Mouse (Mus musculus) urinary bladder, postnatal 14 days (tissue): ENCODE measurements around the gene Lsm2.
A peak's percentile ranks its signal among the peaks of the same experiment; 100 is the strongest.
"Not testable (repeated sequence)": the region's sequence is repeated elsewhere in the genome, so short reads cannot be mapped to it uniquely, and the experiment has no call there.

Source experiments
- DNase-seq: peaks from one replicate; pipeline ENCODE4 v3.0.0; 2021; ENCODE audit warnings: low spot score

Gene Lsm2

GRCm38 (mm10) chr17:34957291-34957690 lies 24.4 kb upstream of the Lsm2 start:
- not testable (repeated sequence) for DNase-seq

GRCm38 (mm10) chr17:34957966-34958365 lies 23.7 kb upstream of the Lsm2 start:
- not testable (repeated sequence) for DNase-seq

GRCm38 (mm10) chr17:34958734-34959129 lies 22.9 kb upstream of the Lsm2 start:
- not testable (repeated sequence) for DNase-seq

GRCm38 (mm10) chr17:34959130-34959778 lies 22.4 kb upstream of the Lsm2 start, which contains the start of gene Hspa1b:
Gene Hspa1b, minus strand, starts transcription at chr17:34959238.
- DNase-seq: peak; percentile 85

- DNase-seq: peak; percentile 68
Observed at GRCm38 (mm10) chr17:34959881-34960515, 21.7 kb upstream of the Lsm2 start.

GRCm38 (mm10) chr17:34960702-34961493 lies 20.8 kb upstream of the Lsm2 start:
- DNase-seq: peak; percentile 58

- DNase-seq: no peak
Observed at GRCm38 (mm10) chr17:34962125-34962524, 19.5 kb upstream of the Lsm2 start.

- no peak for DNase-seq
Observed at GRCm38 (mm10) chr17:34962841-34963240, 18.8 kb upstream of the Lsm2 start.

- peak; percentile 56 for DNase-seq
Observed at GRCm38 (mm10) chr17:34964640-34965049, 17.0 kb upstream of the Lsm2 start.

- no peak for DNase-seq
Observed at GRCm38 (mm10) chr17:34965627-34966026, 16.0 kb upstream of the Lsm2 start.

- DNase-seq: not testable (repeated sequence)
Observed at GRCm38 (mm10) chr17:34969822-34970221, 11.8 kb upstream of the Lsm2 start, which contains the start of gene Gm20481. Gene Gm20481, plus strand, starts transcription at chr17:34969912.

- DNase-seq: not testable (repeated sequence)
Observed at GRCm38 (mm10) chr17:34970850-34971249, 10.8 kb upstream of the Lsm2 start.

GRCm38 (mm10) chr17:34971694-34972068 lies 10.0 kb upstream of the Lsm2 start:
- DNase-seq: not testable (repeated sequence)

- DNase-seq: peak; percentile 82
Observed at GRCm38 (mm10) chr17:34972069-34972749, 9.5 kb upstream of the Lsm2 start, which contains the start of the genes Hspa1a and Hspa1l. Gene Hspa1a, minus strand, starts transcription at chr17:34972156. Gene Hspa1l, plus strand, starts transcription at chr17:34972703.

GRCm38 (mm10) chr17:34975581-34976492 lies 5.8 kb upstream of the Lsm2 start:
- no peak for DNase-seq

GRCm38 (mm10) chr17:34977000-34977399 lies 4.7 kb upstream of the Lsm2 start:
- no peak for DNase-seq

- no peak for DNase-seq
Observed at GRCm38 (mm10) chr17:34978239-34978638, 3.4 kb upstream of the Lsm2 start.

GRCm38 (mm10) chr17:34979631-34980030 lies 2.0 kb upstream of the Lsm2 start:
- DNase-seq: no peak

- no peak for DNase-seq
Observed at GRCm38 (mm10) chr17:34980655-34981054, 1.0 kb upstream of the Lsm2 start.

GRCm38 (mm10) chr17:34982328-34982727 lies 666 bp downstream of the Lsm2 start:
- DNase-seq: no peak

- no peak for DNase-seq
Observed at GRCm38 (mm10) chr17:34984218-34984617, 2.6 kb downstream of the Lsm2 start.
